Mouse (Mus musculus): ENCODE data around the gene Catsperd.

DNA sequence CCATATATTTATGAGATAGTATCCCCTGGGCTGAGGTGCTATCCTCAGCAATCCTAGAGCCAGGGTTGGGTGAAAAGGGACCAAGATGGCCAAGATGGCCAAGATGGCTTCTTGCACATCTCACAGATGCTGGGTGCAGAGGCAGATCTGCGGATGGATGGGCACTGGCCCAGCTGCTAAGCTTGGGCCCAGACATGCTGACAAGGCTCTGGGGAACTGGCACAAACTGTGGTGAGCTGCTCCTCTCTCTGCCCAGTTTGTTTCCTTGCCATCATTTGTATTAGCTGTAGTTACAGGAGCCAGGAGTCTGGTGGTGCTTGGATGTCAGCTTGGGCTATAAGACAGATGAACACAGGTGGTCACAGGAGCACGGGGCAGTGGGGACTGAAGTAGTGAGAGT, 56.7 kb downstream of the Catsperd start:
- TF ChIP-seq EP300 (IDR thresholded peaks at IDR 0.05; ENCODE audit: low read depth) (no peak), CTCF (IDR thresholded peaks at IDR 0.05; ENCODE audit: low read depth) (no peak)
